Mouse (Mus musculus): Measurements from ENCODE around the gene Slc4a1. TPM values are rescaled to one million over a fixed set of nuclear protein-coding genes. Genes with fewer than 3 reads are reported as not detected.
"Not testable (repeated sequence)": the region's sequence is repeated elsewhere in the genome, so short reads cannot be mapped to it uniquely, and the experiment has no call there.

Gene Slc4a1
- 5.6 and 11.8 TPM in 2 replicates for polyA plus RNA-seq (2014; fragmentation: Nextera tagmentation; extraction: Ambion mirVana)

GRCm38 (mm10) chr11:102366103-102366502 is at the start of gene Slc4a1:
Gene Slc4a1 (minus strand): TSS chr11:102366203.
- not testable (repeated sequence) for H3K9ac ChIP-seq (ENCODE audit: low read length); H3K27ac ChIP-seq (replicated peaks in 1 of 2; ENCODE audit: control insufficient read depth in 1 of 2, insufficient read depth in 1 of 2, low read depth in 2 of 2, low read length in 2 of 2)
- WGBS: 79% methylated on average over 8 of the region's 8 CpGs

GRCm38 (mm10) chr11:102415034-102415802 is 49.2 kb upstream of the Slc4a1 start:
- Histone ChIP-seq H3K27ac (replicated peaks in 1 of 2; ENCODE audit: control insufficient read depth in 1 of 2, insufficient read depth in 1 of 2, low read depth in 2 of 2, low read length in 2 of 2) (no peak overlapping the region), H3K9me3 (ENCODE audit: control insufficient read depth, low read length) (no peaks in the 10 kb centered on the region), H3K4me3 (ENCODE audit: control insufficient read depth in 1 of 2, insufficient read depth in 1 of 2, low read depth in 1 of 2, low read length in 2 of 2) (no peak overlapping the region), H3K9ac (ENCODE audit: low read length) (no peak overlapping the region), H3K4me2 (ENCODE audit: low read length) (no peak overlapping the region), H3K36me3 (ENCODE audit: control insufficient read depth, insufficient read depth, low read length) (no peaks in the 10 kb centered on the region), H3K4me1 (ENCODE audit: control insufficient read depth in 2 of 2, insufficient read depth in 2 of 2, low read length in 2 of 2) (0 out of 4 replicates have a peak, but pooled peaks cover 2 to 4% of the 10 kb centered on the region in 2 experiments), H3K27me3 (ENCODE audit: control insufficient read depth, insufficient read depth, low read length) (no peaks in the 10 kb centered on the region)
- ATAC-seq (ENCODE audit: insufficient number of reproducible peaks, insufficient read depth, low FRiP score, low read depth): no peak
- 66% methylated on average over 10 of the region's 10 CpGs for WGBS

More at GRCm38 (mm10) chr11:102366103-102366502, at the start of gene Slc4a1:
- H3K4me3 ChIP-seq (ENCODE audit: control insufficient read depth in 1 of 2, insufficient read depth in 1 of 2, low read depth in 1 of 2, low read length in 2 of 2); H3K36me3 ChIP-seq (ENCODE audit: control insufficient read depth, insufficient read depth, low read length); H3K4me1 ChIP-seq (ENCODE audit: control insufficient read depth in 2 of 2, insufficient read depth in 2 of 2, low read length in 2 of 2); H3K27me3 ChIP-seq (ENCODE audit: control insufficient read depth, insufficient read depth, low read length); ATAC-seq (ENCODE audit: insufficient number of reproducible peaks, insufficient read depth, low FRiP score, low read depth); H3K4me2 ChIP-seq (ENCODE audit: low read length); H3K9me3 ChIP-seq (ENCODE audit: control insufficient read depth, low read length): not testable (repeated sequence)

- ATAC-seq (ENCODE audit: insufficient number of reproducible peaks, insufficient read depth, low FRiP score, low read depth): no peak
- Histone ChIP-seq H3K9ac (ENCODE audit: low read length) (no peak overlapping the region), H3K27me3 (ENCODE audit: control insufficient read depth, insufficient read depth, low read length) (no peaks in the 10 kb centered on the region), H3K4me2 (ENCODE audit: low read length) (no peak overlapping the region), H3K4me3 (ENCODE audit: control insufficient read depth in 1 of 2, insufficient read depth in 1 of 2, low read depth in 1 of 2, low read length in 2 of 2) (no peak overlapping the region), H3K9me3 (ENCODE audit: control insufficient read depth, low read length) (no peaks in the 10 kb centered on the region), H3K36me3 (ENCODE audit: control insufficient read depth, insufficient read depth, low read length) (no peaks in the 10 kb centered on the region), H3K4me1 (ENCODE audit: control insufficient read depth in 2 of 2, insufficient read depth in 2 of 2, low read length in 2 of 2) (0 out of 4 replicates have a peak, but pooled peaks cover 2 to 7% of the 10 kb centered on the region in 2 experiments), H3K27ac (replicated peaks in 1 of 2; ENCODE audit: control insufficient read depth in 1 of 2, insufficient read depth in 1 of 2, low read depth in 2 of 2, low read length in 2 of 2) (no peak overlapping the region)
- 71% methylated on average over 8 of the region's 8 CpGs for WGBS
Observed at GRCm38 (mm10) chr11:102413059-102413458, 47.1 kb upstream of the Slc4a1 start.

GRCm38 (mm10) chr11:102411704-102412103 is 45.7 kb upstream of the Slc4a1 start:
- H3K4me2 ChIP-seq (ENCODE audit: low read length): no peak overlapping the region

GRCm38 (mm10) chr11:102411061-102411460 is 45.1 kb upstream of the Slc4a1 start:
- Histone ChIP-seq H3K4me1 (ENCODE audit: control insufficient read depth in 2 of 2, insufficient read depth in 2 of 2, low read length in 2 of 2) (peaks cover 7 to 14% of the 10 kb centered on the region in 2 experiments), H3K9ac (ENCODE audit: low read length) (peak overlapping the region; percentile 2; the same call in 1 of the 2 replicates), H3K9me3 (ENCODE audit: control insufficient read depth, low read length) (no peaks in the 10 kb centered on the region), H3K27me3 (ENCODE audit: control insufficient read depth, insufficient read depth, low read length) (no peaks in the 10 kb centered on the region), H3K36me3 (ENCODE audit: control insufficient read depth, insufficient read depth, low read length) (0 out of 2 replicates have a peak, but pooled peaks cover under 1% of the 10 kb centered on the region), H3K27ac (replicated peaks in 1 of 2; ENCODE audit: control insufficient read depth in 1 of 2, insufficient read depth in 1 of 2, low read depth in 2 of 2, low read length in 2 of 2) (no peak overlapping the region), H3K4me3 (ENCODE audit: control insufficient read depth in 1 of 2, insufficient read depth in 1 of 2, low read depth in 1 of 2, low read length in 2 of 2) (no peak overlapping the region), H3K4me2 (ENCODE audit: low read length) (no peak overlapping the region)
- WGBS: 72% methylated on average over 3 of the region's 3 CpGs
- no peak for ATAC-seq (ENCODE audit: insufficient number of reproducible peaks, insufficient read depth, low FRiP score, low read depth)

More at GRCm38 (mm10) chr11:102411704-102412103, 45.7 kb upstream of the Slc4a1 start:
- Histone ChIP-seq H3K9ac (ENCODE audit: low read length) (peak overlapping the region; percentile 2; the same call in 1 of the 2 replicates), H3K36me3 (ENCODE audit: control insufficient read depth, insufficient read depth, low read length) (no peaks in the 10 kb centered on the region), H3K27ac (replicated peaks in 1 of 2; ENCODE audit: control insufficient read depth in 1 of 2, insufficient read depth in 1 of 2, low read depth in 2 of 2, low read length in 2 of 2) (no peak overlapping the region), H3K4me1 (ENCODE audit: control insufficient read depth in 2 of 2, insufficient read depth in 2 of 2, low read length in 2 of 2) (peaks cover 2 to 7% of the 10 kb centered on the region in 2 experiments; a peak in 1 of 4 replicates), H3K9me3 (ENCODE audit: control insufficient read depth, low read length) (no peaks in the 10 kb centered on the region), H3K27me3 (ENCODE audit: control insufficient read depth, insufficient read depth, low read length) (no peaks in the 10 kb centered on the region), H3K4me3 (ENCODE audit: control insufficient read depth in 1 of 2, insufficient read depth in 1 of 2, low read depth in 1 of 2, low read length in 2 of 2) (no peak overlapping the region)
- 7% methylated on average over 11 of the region's 11 CpGs for WGBS
- ATAC-seq (ENCODE audit: insufficient number of reproducible peaks, insufficient read depth, low FRiP score, low read depth): no peak

- not testable (repeated sequence) for H3K27ac ChIP-seq (replicated peaks in 1 of 2; ENCODE audit: control insufficient read depth in 1 of 2, insufficient read depth in 1 of 2, low read depth in 2 of 2, low read length in 2 of 2); H3K36me3 ChIP-seq (ENCODE audit: control insufficient read depth, insufficient read depth, low read length); H3K4me2 ChIP-seq (ENCODE audit: low read length); H3K4me3 ChIP-seq (ENCODE audit: control insufficient read depth in 1 of 2, insufficient read depth in 1 of 2, low read depth in 1 of 2, low read length in 2 of 2); H3K9me3 ChIP-seq (ENCODE audit: control insufficient read depth, low read length); H3K9ac ChIP-seq (ENCODE audit: low read length); H3K27me3 ChIP-seq (ENCODE audit: control insufficient read depth, insufficient read depth, low read length); ATAC-seq (ENCODE audit: insufficient number of reproducible peaks, insufficient read depth, low FRiP score, low read depth)
- WGBS: 93% methylated on average over 3 of the region's 3 CpGs
- peaks cover 12 to 20% of the 10 kb centered on the region in 2 experiments for H3K4me1 ChIP-seq (ENCODE audit: control insufficient read depth in 2 of 2, insufficient read depth in 2 of 2, low read length in 2 of 2)
Observed at GRCm38 (mm10) chr11:102410345-102410744, 44.3 kb upstream of the Slc4a1 start.

GRCm38 (mm10) chr11:102409795-102410330 is 43.9 kb upstream of the Slc4a1 start:
- Histone ChIP-seq H3K27me3 (ENCODE audit: control insufficient read depth, insufficient read depth, low read length) (no peaks in the 10 kb centered on the region), H3K9me3 (ENCODE audit: control insufficient read depth, low read length) (no peaks in the 10 kb centered on the region), H3K27ac (replicated peaks in 1 of 2; ENCODE audit: control insufficient read depth in 1 of 2, insufficient read depth in 1 of 2, low read depth in 2 of 2, low read length in 2 of 2) (no peak overlapping the region), H3K4me2 (ENCODE audit: low read length) (no peak overlapping the region; the same call in 1 of the 2 replicates), H3K36me3 (ENCODE audit: control insufficient read depth, insufficient read depth, low read length) (peaks cover 13% of the 10 kb centered on the region), H3K4me3 (ENCODE audit: control insufficient read depth in 1 of 2, insufficient read depth in 1 of 2, low read depth in 1 of 2, low read length in 2 of 2) (no peak overlapping the region), H3K4me1 (ENCODE audit: control insufficient read depth in 2 of 2, insufficient read depth in 2 of 2, low read length in 2 of 2) (peaks cover 14 to 24% of the 10 kb centered on the region in 2 experiments), H3K9ac (ENCODE audit: low read length) (no peak overlapping the region)
- 76% methylated on average over 3 of the region's 3 CpGs for WGBS
- no peak for ATAC-seq (ENCODE audit: insufficient number of reproducible peaks, insufficient read depth, low FRiP score, low read depth)

All from heart, embryonic 14.5 days (tissue).